In genomic region chr2:150689223-150689800, GRCm38 (mm10) we compare ENCODE assay signal across 12 mouse cellular contexts. TPM values are rescaled to one million over a fixed set of nuclear protein-coding genes. Genes with fewer than 3 reads are reported as not detected.
A peak's percentile ranks its signal among the peaks of the same experiment; 100 is the strongest.
DNase-seq lines count a peak whose midpoint lies in the region; ATAC-seq lines count a peak whose summit lies in the region.
"Had no signal": no experiment of that assay in that cellular context is flagged by ENCODE, and none has a peak within 500 bp of the region (broad histone marks: within the 10 kb centered on the region; RNA-seq: fewer than 3 reads in every experiment).

Gene Vsx1, minus strand, starts transcription at chr2:150689360.

- H3K27ac ChIP-seq in heart, embryonic 14.5 days (replicated peaks in 1 of 2; ENCODE audit: control insufficient read depth in 1 of 2, insufficient read depth in 1 of 2, low read depth in 2 of 2, low read length in 2 of 2), result no peak within 1 kb of the TSS
- no peak within 1 kb of the TSS for H3K27ac ChIP-seq in embryonic facial prominence, embryonic 12.5 days
- no peak within 1 kb of the TSS for H3K27ac ChIP-seq in hindbrain, embryonic 16.5 days (ENCODE audit: low read depth, low read length)
- H3K27ac ChIP-seq in midbrain, embryonic 14.5 days (replicated peaks; ENCODE audit: low read depth, low read length), result no peak within 1 kb of the TSS

- no peaks in the 10 kb centered on the region for H3K9me3 ChIP-seq in heart, embryonic 14.5 days (ENCODE audit: control insufficient read depth, low read length)
- H3K9me3 ChIP-seq in embryonic facial prominence, embryonic 12.5 days, result no peaks in the 10 kb centered on the region
- no peaks in the 10 kb centered on the region for H3K9me3 ChIP-seq in hindbrain, embryonic 16.5 days (ENCODE audit: control insufficient read depth, low read length)
- H3K9me3 ChIP-seq in midbrain, embryonic 14.5 days (ENCODE audit: control insufficient read depth, low read length), result no peaks in the 10 kb centered on the region

- H3K36me3 ChIP-seq in heart, embryonic 14.5 days (ENCODE audit: control insufficient read depth, insufficient read depth, low read length), result no peaks in the 10 kb centered on the region
- H3K36me3 ChIP-seq in embryonic facial prominence, embryonic 12.5 days, result no peaks in the 10 kb centered on the region
- H3K36me3 ChIP-seq in hindbrain, embryonic 16.5 days (ENCODE audit: control insufficient read depth, insufficient read depth, low read length), result no peaks in the 10 kb centered on the region
- H3K36me3 ChIP-seq in midbrain, embryonic 14.5 days (ENCODE audit: control insufficient read depth, insufficient read depth, low read length), result no peaks in the 10 kb centered on the region

- peak within 1 kb of the TSS; percentile 34 to 45 for H3K4me3 ChIP-seq in heart, embryonic 14.5 days (ENCODE audit: control insufficient read depth in 1 of 2, insufficient read depth in 1 of 2, low read depth in 1 of 2, low read length in 2 of 2)
- peak within 1 kb of the TSS; percentile 37 for H3K4me3 ChIP-seq in embryonic facial prominence, embryonic 12.5 days
- H3K4me3 ChIP-seq in hindbrain, embryonic 16.5 days (ENCODE audit: low read length), result peak within 1 kb of the TSS; percentile 47
- peak within 1 kb of the TSS; percentile 35 for H3K4me3 ChIP-seq in midbrain, embryonic 14.5 days (replicated peaks; ENCODE audit: low read depth, low read length)

- intact Hi-C loops in left cerebral cortex, postnatal 36 days (cut with DNase I), result no loop called here

- H3K27me3 ChIP-seq in heart, embryonic 14.5 days (ENCODE audit: control insufficient read depth, insufficient read depth, low read length), result peaks cover 61% of the 10 kb centered on the region
- peaks cover 75% of the 10 kb centered on the region for H3K27me3 ChIP-seq in embryonic facial prominence, embryonic 12.5 days
- H3K27me3 ChIP-seq in hindbrain, embryonic 16.5 days (replicated peaks; ENCODE audit: control insufficient read depth, insufficient read depth, low read length), result peaks cover 39% of the 10 kb centered on the region
- H3K27me3 ChIP-seq in midbrain, embryonic 14.5 days (ENCODE audit: control insufficient read depth, insufficient read depth, low read length), result peaks cover 51% of the 10 kb centered on the region

- peak within 1 kb of the TSS; percentile 34; the same call in 1 of the 2 replicates for H3K9ac ChIP-seq in heart, embryonic 14.5 days (ENCODE audit: low read length)
- H3K9ac ChIP-seq in embryonic facial prominence, embryonic 12.5 days, result peak within 1 kb of the TSS; percentile 33; the same call in 1 of the 2 replicates
- H3K9ac ChIP-seq in hindbrain, embryonic 16.5 days (ENCODE audit: low read depth, low read length), result peak within 1 kb of the TSS; percentile 61
- peak within 1 kb of the TSS; percentile 38 for H3K9ac ChIP-seq in midbrain, embryonic 14.5 days (replicated peaks; ENCODE audit: low read length)

- DNase-seq in heart, postnatal 4 days, result no peak
- DNase-seq in midbrain, embryonic 14.5 days, result no peak
- no peak for DNase-seq in B cell, adult 2 months
- DNase-seq in kidney, postnatal 4 days, result no peak
- DNase-seq in left cerebral cortex, postnatal 36 days (ENCODE audit: low spot score in 2 of 2), result no peak

- no peak for ATAC-seq in heart, embryonic 14.5 days (ENCODE audit: insufficient number of reproducible peaks, insufficient read depth, low FRiP score, low read depth)
- ATAC-seq in embryonic facial prominence, embryonic 12.5 days (ENCODE audit: insufficient number of reproducible peaks, insufficient read depth, low FRiP score, low TSS enrichment), result 0 out of 2 replicates have a peak, but pooled peaks have one; percentile 14
- ATAC-seq in hindbrain, embryonic 16.5 days, result 0 out of 2 replicates have a peak, but pooled peaks have one; percentile 2
- ATAC-seq in midbrain, embryonic 14.5 days (ENCODE audit: low FRiP score, low TSS enrichment), result no peak
- ATAC-seq: CD4-positive, CD25-positive, alpha-beta regulatory T cell, adult 4 months had no signal

- peaks cover 3 to 5% of the 10 kb centered on the region in 2 experiments; a peak in 2 of 4 replicates for H3K4me1 ChIP-seq in heart, embryonic 14.5 days (ENCODE audit: control insufficient read depth in 2 of 2, insufficient read depth in 2 of 2, low read length in 2 of 2)
- H3K4me1 ChIP-seq in embryonic facial prominence, embryonic 12.5 days, result peaks cover 6% of the 10 kb centered on the region
- peaks cover 13% of the 10 kb centered on the region for H3K4me1 ChIP-seq in hindbrain, embryonic 16.5 days (ENCODE audit: control insufficient read depth, insufficient read depth, low read depth, low read length)
- H3K4me1 ChIP-seq in midbrain, embryonic 14.5 days (ENCODE audit: control insufficient read depth, insufficient read depth, low read length), result 0 out of 2 replicates have a peak, but pooled peaks cover 11% of the 10 kb centered on the region

- H3K4me2 ChIP-seq in heart, embryonic 14.5 days (ENCODE audit: low read length), result peak within 1 kb of the TSS; percentile 83
- peak within 1 kb of the TSS; percentile 63 for H3K4me2 ChIP-seq in embryonic facial prominence, embryonic 12.5 days (replicated peaks)
- H3K4me2 ChIP-seq in hindbrain, embryonic 16.5 days (ENCODE audit: low read length), result peak within 1 kb of the TSS; percentile 72
- H3K4me2 ChIP-seq in midbrain, embryonic 14.5 days (ENCODE audit: low read length), result peak within 1 kb of the TSS; percentile 66

- WGBS in heart, embryonic 14.5 days, result 38% methylated on average over 16 of the region's 16 CpGs
- WGBS in embryonic facial prominence, embryonic 12.5 days, result 40% methylated on average over 16 of the region's 16 CpGs
- WGBS in hindbrain, embryonic 16.5 days, result 47% methylated on average over 16 of the region's 16 CpGs
- WGBS in midbrain, embryonic 14.5 days, result 32% methylated on average over 16 of the region's 16 CpGs

RNA-seq across cellular contexts. Expression of gene Vsx1, which starts in this region (rescaled TPM):
- polyA plus RNA-seq in heart, embryonic 14.5 days (2014; fragmentation: Nextera tagmentation; extraction: Ambion mirVana), result not detected in 2 replicates
- not detected for total RNA-seq in heart, postnatal 4 days (2021)
- polyA plus RNA-seq in embryonic facial prominence, embryonic 12.5 days (2016; fragmentation: Nextera tagmentation; extraction: Ambion mirVana), result not detected in 2 replicates
- 0.06 and 0.09 TPM in 2 replicates for polyA plus RNA-seq in hindbrain, embryonic 16.5 days (2015; fragmentation: Nextera tagmentation; extraction: Ambion mirVana)
- polyA plus RNA-seq in midbrain, embryonic 14.5 days (2014; fragmentation: Nextera tagmentation; extraction: Ambion mirVana), result not detected in 2 replicates
- total RNA-seq in left cerebral cortex, postnatal 36 days (2021), result under 1 TPM in 1 of 2 experiments, not detected in 1; 0.09 TPM
- total RNA-seq: adrenal gland, postnatal 10 days; monocyte, adult 5-6 weeks had no signal
- polyA plus RNA-seq: CD4-positive, CD25-positive, alpha-beta regulatory T cell, adult 4 months; large intestine, adult 2 months had no signal

Comparison
In these comparisons a context has a peak if more than half of its experiments do, and no peak if none do; other contexts are left out.
1. Peak in ATAC-seq, H3K4me3 ChIP-seq, H3K9ac ChIP-seq and H3K4me2 ChIP-seq in embryonic facial prominence, embryonic 12.5 days; RNA of the gene not detected or under 1 TPM.
2. Peak in ATAC-seq, H3K4me3 ChIP-seq, H3K9ac ChIP-seq and H3K4me2 ChIP-seq in hindbrain, embryonic 16.5 days; RNA of the gene not detected or under 1 TPM.